Mouse (Mus musculus): Measurements from ENCODE around the gene Gm49601.
A peak's percentile ranks its signal among the peaks of the same experiment; 100 is the strongest.

Gene Gm49601

GRCm38 (mm10) chr16:18626376-18626878 is at the start of gene Gm49601:
Gene Gm49601 (minus strand): TSS chr16:18626427.
- peak; percentile 81 for DNase-seq (ENCODE audit: low read depth, low spot score)

GRCm38 (mm10) chr16:18673005-18673404 is 46.8 kb upstream of the Gm49601 start:
- DNase-seq (ENCODE audit: low read depth, low spot score) = no peak

GRCm38 (mm10) chr16:18672027-18672426 is 45.8 kb upstream of the Gm49601 start:
- no peak for DNase-seq (ENCODE audit: low read depth, low spot score)

GRCm38 (mm10) chr16:18669914-18670313 is 43.7 kb upstream of the Gm49601 start:
- DNase-seq (ENCODE audit: low read depth, low spot score) = no peak

- DNase-seq (ENCODE audit: low read depth, low spot score) = no peak
Measured at GRCm38 (mm10) chr16:18658597-18658996, 32.4 kb upstream of the Gm49601 start.

- no peak for DNase-seq (ENCODE audit: low read depth, low spot score)
Measured at GRCm38 (mm10) chr16:18655372-18656098, 29.3 kb upstream of the Gm49601 start.

- DNase-seq (ENCODE audit: low read depth, low spot score) = peak; percentile 54
Measured at GRCm38 (mm10) chr16:18653290-18654160, 27.3 kb upstream of the Gm49601 start.

- no peak for DNase-seq (ENCODE audit: low read depth, low spot score)
Measured at GRCm38 (mm10) chr16:18649126-18649525, 22.9 kb upstream of the Gm49601 start.

GRCm38 (mm10) chr16:18645329-18645728 is 19.1 kb upstream of the Gm49601 start:
- DNase-seq (ENCODE audit: low read depth, low spot score) = no peak

GRCm38 (mm10) chr16:18644485-18644884 is 18.3 kb upstream of the Gm49601 start:
- no peak for DNase-seq (ENCODE audit: low read depth, low spot score)

GRCm38 (mm10) chr16:18643406-18643998 is 17.3 kb upstream of the Gm49601 start:
- no peak for DNase-seq (ENCODE audit: low read depth, low spot score)

- DNase-seq (ENCODE audit: low read depth, low spot score) = no peak
Measured at GRCm38 (mm10) chr16:18642897-18643296, 16.7 kb upstream of the Gm49601 start.

GRCm38 (mm10) chr16:18642291-18642690 is 16.1 kb upstream of the Gm49601 start:
- DNase-seq (ENCODE audit: low read depth, low spot score) = no peak

GRCm38 (mm10) chr16:18639382-18639929 is 13.2 kb upstream of the Gm49601 start:
- no peak for DNase-seq (ENCODE audit: low read depth, low spot score)

- DNase-seq (ENCODE audit: low read depth, low spot score) = no peak
Measured at GRCm38 (mm10) chr16:18638396-18638795, 12.2 kb upstream of the Gm49601 start.

GRCm38 (mm10) chr16:18636804-18637203 is 10.6 kb upstream of the Gm49601 start:
- no peak for DNase-seq (ENCODE audit: low read depth, low spot score)

- no peak for DNase-seq (ENCODE audit: low read depth, low spot score)
Measured at GRCm38 (mm10) chr16:18636401-18636800, 10.2 kb upstream of the Gm49601 start.

GRCm38 (mm10) chr16:18633333-18633732 is 7.1 kb upstream of the Gm49601 start:
- no peak for DNase-seq (ENCODE audit: low read depth, low spot score)

- no peak for DNase-seq (ENCODE audit: low read depth, low spot score)
Measured at GRCm38 (mm10) chr16:18632816-18633215, 6.6 kb upstream of the Gm49601 start.

GRCm38 (mm10) chr16:18632059-18632458 is 5.8 kb upstream of the Gm49601 start:
- no peak for DNase-seq (ENCODE audit: low read depth, low spot score)

GRCm38 (mm10) chr16:18631141-18631540 is 4.9 kb upstream of the Gm49601 start:
- DNase-seq (ENCODE audit: low read depth, low spot score) = no peak

GRCm38 (mm10) chr16:18630291-18630690 is 4.1 kb upstream of the Gm49601 start:
- no peak for DNase-seq (ENCODE audit: low read depth, low spot score)
